Mouse (Mus musculus): ENCODE results near the gene Nktr. TPM values are rescaled to one million over a fixed set of nuclear protein-coding genes. Genes with fewer than 3 reads are reported as not detected.

Gene Nktr
- total and polyA plus RNA-seq, 2 experiments = 27.2 to 36.7 TPM

DNA sequence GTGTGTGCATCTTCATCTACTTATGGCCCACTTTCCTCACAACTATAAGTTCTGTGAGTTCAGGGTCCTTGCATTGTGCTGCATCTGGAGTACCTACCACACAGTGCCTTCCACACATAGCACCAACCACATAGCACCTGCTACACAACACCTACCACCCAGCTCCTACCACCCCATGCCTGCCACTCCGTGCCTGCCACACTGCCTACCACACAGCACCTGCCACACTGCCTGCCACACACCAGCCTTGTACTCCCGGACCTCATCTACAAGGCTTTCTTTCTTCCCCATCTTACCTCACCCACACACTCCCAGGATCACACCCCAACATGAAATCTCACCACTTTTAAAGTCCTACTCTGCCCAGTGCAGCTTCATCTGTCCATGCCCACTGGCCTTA is 67.4 kb downstream of the Nktr start:
- TF ChIP-seq CTCF (IDR thresholded peaks at IDR 0.05; ENCODE audit: low read depth, low read length) (no peak), POLR2A (IDR thresholded peaks at IDR 0.05; ENCODE audit: extremely low read depth, insufficient read depth, low read length) (no peak)
- 66% methylated on average over 2 of the region's 2 CpGs for WGBS
- DNase-seq (ENCODE audit: extremely low read depth, low read depth, low spot score) = no peak
- no peaks in the 10 kb centered on the region for H3K4me1 ChIP-seq (ENCODE audit: control insufficient read depth, insufficient read depth, low read length)
- H3K79me2 ChIP-seq (ENCODE audit: control insufficient read depth, insufficient read depth, low read length) = no peaks in the 10 kb centered on the region
- no peak overlapping the region for H3K9ac ChIP-seq (ENCODE audit: low read depth, low read length)
- H3K27ac ChIP-seq (replicated peaks; ENCODE audit: insufficient read depth, low read depth, low read length) = no peak overlapping the region
- H3K27me3 ChIP-seq (ENCODE audit: control insufficient read depth, insufficient read depth, low read length) = no peaks in the 10 kb centered on the region
- no peak overlapping the region for H3K4me3 ChIP-seq (ENCODE audit: insufficient read depth, low read depth, low read length)
- no peaks in the 10 kb centered on the region for H3K36me3 ChIP-seq (ENCODE audit: control insufficient read depth, insufficient read depth, low read length)

DNA sequence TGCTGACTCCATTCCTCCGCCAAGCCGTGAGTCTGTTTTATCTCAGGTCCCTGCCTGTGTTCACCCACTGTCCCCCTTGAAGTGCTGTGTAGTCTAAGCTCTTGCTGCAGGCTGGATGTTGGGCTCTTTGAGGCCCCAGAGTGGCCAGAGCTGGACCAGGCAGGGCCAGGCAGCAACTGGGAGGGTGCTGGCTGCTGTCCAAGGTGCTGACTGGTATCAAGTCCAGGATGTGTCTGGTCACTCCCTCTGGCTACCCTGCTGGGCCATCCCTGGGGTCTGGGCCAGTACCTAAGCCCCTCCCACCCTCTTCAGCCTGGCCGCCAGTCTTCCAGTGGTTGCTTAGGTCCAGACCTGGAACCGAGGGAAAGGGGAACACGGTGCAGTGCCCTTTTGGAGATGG is 72.2 kb downstream of the Nktr start:
- 20% methylated on average over 5 of the region's 5 CpGs for WGBS
- no peak overlapping the region for H3K27ac ChIP-seq (replicated peaks; ENCODE audit: insufficient read depth, low read depth, low read length)
- H3K79me2 ChIP-seq (ENCODE audit: control insufficient read depth, insufficient read depth, low read length) = no peaks in the 10 kb centered on the region
- peaks cover 7% of the 10 kb centered on the region; the same call in 1 of the 2 replicates for H3K4me1 ChIP-seq (ENCODE audit: control insufficient read depth, insufficient read depth, low read length)
- TF ChIP-seq POLR2A (IDR thresholded peaks at IDR 0.05; ENCODE audit: extremely low read depth, insufficient read depth, low read length) (no peak), CTCF (IDR thresholded peaks at IDR 0.05; ENCODE audit: low read depth, low read length) (no peak)
- H3K9ac ChIP-seq (ENCODE audit: low read depth, low read length) = no peak overlapping the region
- no peak overlapping the region for H3K4me3 ChIP-seq (ENCODE audit: insufficient read depth, low read depth, low read length)
- peak; percentile 9 for DNase-seq (ENCODE audit: extremely low read depth, low read depth, low spot score)
- H3K36me3 ChIP-seq (ENCODE audit: control insufficient read depth, insufficient read depth, low read length) = no peaks in the 10 kb centered on the region
- H3K27me3 ChIP-seq (ENCODE audit: control insufficient read depth, insufficient read depth, low read length) = no peaks in the 10 kb centered on the region

DNA sequence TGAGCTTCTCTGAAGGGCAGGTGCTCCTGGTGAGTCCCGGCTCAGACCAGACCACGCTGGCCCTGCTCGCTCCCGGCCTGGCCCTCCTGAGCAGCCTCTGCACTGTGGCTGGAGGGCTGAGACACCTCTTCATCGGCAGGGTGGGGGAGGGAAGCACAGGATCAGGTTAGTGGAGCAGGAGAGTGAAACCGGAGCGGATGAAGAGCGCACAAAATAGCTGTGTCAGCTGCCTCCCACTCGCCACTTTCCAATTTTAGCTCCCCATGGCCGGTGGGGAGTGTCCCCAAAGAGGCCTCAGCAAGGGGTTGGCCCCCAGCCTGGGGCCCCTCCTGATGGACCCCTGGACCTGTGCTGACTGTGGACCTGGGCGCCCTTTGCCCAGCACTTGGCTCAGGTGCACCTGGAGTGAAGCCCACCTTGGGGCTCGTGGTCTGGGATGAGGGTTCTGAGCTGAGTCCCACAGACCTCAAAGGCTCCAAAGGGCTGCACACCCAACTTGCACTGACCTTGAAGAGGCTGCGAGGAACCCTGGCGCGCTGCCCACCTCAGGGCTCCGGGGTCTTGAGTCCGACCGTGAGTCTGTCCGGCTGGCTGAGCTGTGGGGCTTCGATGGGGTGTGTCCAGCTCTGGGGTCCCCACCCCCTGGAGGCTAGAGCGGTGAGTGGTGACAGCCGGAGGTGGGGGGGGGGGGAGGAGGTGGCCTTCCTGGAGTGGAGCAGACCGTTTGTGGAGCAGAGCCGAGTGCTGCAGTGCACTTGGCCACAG is 73.0 kb downstream of the Nktr start, which contains the start of gene Hhatl:
Gene Hhatl, minus strand, starts transcription at position 751 of the 765 bp plus-strand sequence.
- no peak for DNase-seq (ENCODE audit: extremely low read depth, low read depth, low spot score)
- no peaks in the 10 kb centered on the region for H3K36me3 ChIP-seq (ENCODE audit: control insufficient read depth, insufficient read depth, low read length)
- H3K27me3 ChIP-seq (ENCODE audit: control insufficient read depth, insufficient read depth, low read length) = no peaks in the 10 kb centered on the region
- no peak within 1 kb of the TSS for H3K4me3 ChIP-seq (ENCODE audit: insufficient read depth, low read depth, low read length)
- no peak within 1 kb of the TSS for H3K9ac ChIP-seq (ENCODE audit: low read depth, low read length)
- TF ChIP-seq POLR2A (IDR thresholded peaks at IDR 0.05; ENCODE audit: extremely low read depth, insufficient read depth, low read length) (no peak), CTCF (IDR thresholded peaks at IDR 0.05; ENCODE audit: low read depth, low read length) (no peak)
- WGBS = 60% methylated on average over 23 of the region's 24 CpGs
- H3K27ac ChIP-seq (replicated peaks; ENCODE audit: insufficient read depth, low read depth, low read length) = no peak within 1 kb of the TSS
- H3K4me1 ChIP-seq (ENCODE audit: control insufficient read depth, insufficient read depth, low read length) = peaks cover 7% of the 10 kb centered on the region; the same call in 1 of the 2 replicates
- H3K79me2 ChIP-seq (ENCODE audit: control insufficient read depth, insufficient read depth, low read length) = no peaks in the 10 kb centered on the region

DNA sequence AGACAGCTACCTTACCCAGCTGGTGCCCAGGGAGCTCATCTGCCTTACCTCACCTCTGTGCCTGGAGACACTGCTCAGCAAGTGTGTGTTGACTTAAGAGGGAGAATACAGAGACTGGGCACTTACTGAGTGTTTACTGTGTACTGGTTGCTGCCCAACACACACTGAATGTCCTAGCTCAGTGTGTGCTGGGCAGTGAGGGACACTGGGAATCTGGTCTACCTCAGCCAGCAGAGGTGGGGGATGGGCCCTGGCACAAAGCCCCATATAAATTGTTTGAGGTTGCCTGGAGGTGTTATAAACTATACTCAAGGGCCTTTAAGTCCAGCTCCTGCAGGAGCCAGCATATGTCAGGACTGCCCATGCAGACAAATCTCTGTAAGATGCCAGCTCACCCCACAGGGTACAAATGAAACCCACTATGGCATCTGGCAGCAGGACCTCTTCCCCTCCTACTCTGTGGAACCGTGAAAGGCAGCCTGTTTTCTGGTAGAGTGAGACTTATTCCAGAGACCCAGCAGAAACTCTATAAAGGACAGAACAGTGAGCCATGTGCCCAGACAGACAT is 76.1 kb downstream of the Nktr start:
- Histone ChIP-seq H3K9ac (ENCODE audit: low read depth, low read length) (no peak overlapping the region), H3K4me1 (ENCODE audit: control insufficient read depth, insufficient read depth, low read length) (peaks cover 12% of the 10 kb centered on the region), H3K36me3 (ENCODE audit: control insufficient read depth, insufficient read depth, low read length) (no peaks in the 10 kb centered on the region), H3K27me3 (ENCODE audit: control insufficient read depth, insufficient read depth, low read length) (no peaks in the 10 kb centered on the region), H3K27ac (replicated peaks; ENCODE audit: insufficient read depth, low read depth, low read length) (no peak overlapping the region), H3K4me3 (ENCODE audit: insufficient read depth, low read depth, low read length) (no peak overlapping the region), H3K79me2 (ENCODE audit: control insufficient read depth, insufficient read depth, low read length) (no peaks in the 10 kb centered on the region)
- WGBS = 73% methylated on average over 1 of the region's 1 CpGs
- DNase-seq (ENCODE audit: extremely low read depth, low read depth, low spot score) = peak; percentile 55
- no peak for TF ChIP-seq CTCF (IDR thresholded peaks at IDR 0.05; ENCODE audit: low read depth, low read length)

DNA sequence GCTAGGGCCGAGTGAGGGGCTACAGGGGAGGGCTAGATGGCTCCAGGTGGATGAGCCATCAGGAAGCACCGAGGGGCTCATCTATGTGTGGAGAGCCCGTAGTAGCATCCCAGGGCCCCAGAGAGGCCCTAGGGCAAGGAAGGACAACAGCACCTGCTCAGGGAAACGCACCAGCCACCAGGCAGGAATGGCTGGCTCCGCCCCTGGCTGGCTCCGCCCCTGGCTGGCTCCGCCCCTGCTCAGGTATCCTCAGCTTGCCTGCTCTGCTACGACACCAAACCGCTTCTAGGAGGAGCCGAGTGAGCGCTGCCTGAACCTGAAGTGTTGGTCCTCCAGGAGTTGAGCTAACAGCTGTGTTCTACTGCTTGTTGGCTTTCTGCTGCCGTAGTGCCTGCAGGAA is 78.8 kb downstream of the Nktr start:
- DNase-seq (ENCODE audit: extremely low read depth, low read depth, low spot score) = no peak
- WGBS = 29% methylated on average over 12 of the region's 12 CpGs
- no peak overlapping the region for H3K27ac ChIP-seq (replicated peaks; ENCODE audit: insufficient read depth, low read depth, low read length)
- no peak overlapping the region for H3K9ac ChIP-seq (ENCODE audit: low read depth, low read length)
- H3K79me2 ChIP-seq (ENCODE audit: control insufficient read depth, insufficient read depth, low read length) = no peaks in the 10 kb centered on the region
- H3K4me3 ChIP-seq (ENCODE audit: insufficient read depth, low read depth, low read length) = no peak overlapping the region
- no peaks in the 10 kb centered on the region for H3K27me3 ChIP-seq (ENCODE audit: control insufficient read depth, insufficient read depth, low read length)
- no peak for TF ChIP-seq CTCF (IDR thresholded peaks at IDR 0.05; ENCODE audit: low read depth, low read length)
- TF ChIP-seq POLR2A (IDR thresholded peaks at IDR 0.05; ENCODE audit: extremely low read depth, insufficient read depth, low read length) = no peak
- peaks cover 12% of the 10 kb centered on the region for H3K4me1 ChIP-seq (ENCODE audit: control insufficient read depth, insufficient read depth, low read length)
- H3K36me3 ChIP-seq (ENCODE audit: control insufficient read depth, insufficient read depth, low read length) = no peaks in the 10 kb centered on the region

Measured in liver, adult 2 months (tissue).